Mouse (Mus musculus) intestine, postnatal 0 days (tissue): ENCODE data around the gene Etfb. TPM values are rescaled to one million over a fixed set of nuclear protein-coding genes. Genes with fewer than 3 reads are reported as not detected.
A peak's percentile ranks its signal among the peaks of the same experiment; 100 is the strongest.
"Not testable (repeated sequence)": the region's sequence is repeated elsewhere in the genome, so short reads cannot be mapped to it uniquely, and the experiment has no call there.

Experiments
- ATAC-seq: fragments of 200-750 bp; cut with Nextera tagmentation; 2 replicates; pipeline ENCODE4 v1.8.0; 2017; ENCODE audit warnings: mild to moderate bottlenecking, moderate TSS enrichment, moderate library complexity
- H3K27ac ChIP-seq: fragments of 300-500 bp; sonication (generic); 2 replicates; pipeline ENCODE4 v1.5.1; 2014; ENCODE audit warnings: mild to moderate bottlenecking, low read depth, low read length, moderate library complexity
- H3K27me3 ChIP-seq: fragments of 300-500 bp; sonication (generic); replicated peaks from 2 replicates; pipeline ENCODE4 v1.6.1; 2014; ENCODE audit warnings: low read length, mixed read lengths; ENCODE audit not compliant: control insufficient read depth, insufficient read depth
- H3K36me3 ChIP-seq: fragments of 300-500 bp; sonication (generic); 2 replicates; pipeline ENCODE4 v1.6.1; 2014; ENCODE audit warnings: mild to moderate bottlenecking, moderate library complexity; ENCODE audit not compliant: control insufficient read depth, insufficient read depth
- H3K4me1 ChIP-seq: fragments of 300-500 bp; sonication (generic); replicated peaks from 2 replicates; pipeline ENCODE4 v1.6.1; 2014; ENCODE audit warnings: antibody characterized with exemption, low read length, mixed read lengths; ENCODE audit not compliant: control insufficient read depth, insufficient read depth
- H3K4me2 ChIP-seq: fragments of 300-500 bp; sonication (generic); replicated peaks from 2 replicates; pipeline ENCODE4 v1.6.1; 2014; ENCODE audit warnings: low read depth, mild to moderate bottlenecking, moderate library complexity
- H3K4me3 ChIP-seq: fragments of 300-500 bp; sonication (generic); 2 replicates; pipeline ENCODE4 v1.5.1; 2014; ENCODE audit warnings: low read depth, low read length
- H3K9ac ChIP-seq: fragments of 300-500 bp; sonication (generic); 2 replicates; pipeline ENCODE4 v1.6.1; 2014; ENCODE audit warnings: mild to moderate bottlenecking, low read depth, low read length
- H3K9me3 ChIP-seq: fragments of 300-500 bp; sonication (generic); 2 replicates; pipeline ENCODE4 v1.6.1; 2016; ENCODE audit warnings: mixed run types; ENCODE audit not compliant: control insufficient read depth
- CTCF ChIP-seq: sonication (generic); IDR thresholded peaks from 2 replicates; pipeline ENCODE4 v1.5.1; 2016; ENCODE audit warnings: low read depth, mild to moderate bottlenecking, control low read depth, antibody characterized with exemption, moderate library complexity
- WGBS: fragments of 180-500 bp; shearing (Covaris S2); extraction: QIAGEN DNeasy Blood & Tissue Kit; methylation state at CpG from one replicate; pipeline ENCODE4 v1.1.7; 2014; 5-methylcytosine and 5-hydroxymethylcytosine counted together
- polyA plus RNA-seq: library from polyadenylated mRNA; unstranded; fragments of >200 nt; fragmentation: Nextera tagmentation; extraction: Ambion mirVana; gene quantifications from 2 replicates; pipeline ENCODE4 v1.2.1, GENCODE M21; 2015

The Etfb gene
- polyA plus RNA-seq = 813 and 825 TPM in 2 replicates

DNA sequence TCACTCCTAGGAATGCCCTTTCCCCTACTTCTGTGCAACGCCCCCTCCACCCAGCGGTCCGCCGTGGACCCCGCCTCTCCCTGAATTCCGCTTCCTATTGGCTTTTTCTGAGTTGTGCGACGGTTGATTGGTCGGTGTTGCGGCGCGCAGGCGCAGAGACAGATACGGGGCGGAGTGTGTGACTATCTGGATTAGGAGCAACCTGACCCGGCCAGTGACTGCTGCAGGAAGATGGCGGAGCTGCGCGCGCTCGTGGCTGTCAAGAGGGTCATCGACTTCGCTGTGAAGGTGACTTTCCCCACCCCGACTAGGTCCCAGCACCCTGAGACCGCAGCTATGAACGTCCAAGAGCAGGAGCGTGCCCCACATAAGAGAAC is at the start of gene Etfb, which contains the start of gene Gm45233:
Gene Etfb (plus strand): TSS at position 167 of the 377 bp plus-strand sequence.
Gene Gm45233 (plus strand): TSS at position 212 of the 377 bp plus-strand sequence.
- Histone ChIP-seq H3K36me3 (no peaks in the 10 kb centered on the region), H3K9me3 (no peaks in the 10 kb centered on the region), H3K4me2 (peak within 1 kb of the TSS; percentile 82), H3K9ac (peak within 1 kb of the TSS; percentile 53), H3K27me3 (no peaks in the 10 kb centered on the region), H3K27ac (peak within 1 kb of the TSS; percentile 98), H3K4me1 (peaks cover 4% of the 10 kb centered on the region), H3K4me3 (peak within 1 kb of the TSS; percentile 49)
- TF ChIP-seq CTCF = no peak; the same call in 1 of the 2 replicates
- ATAC-seq = peak; percentile 98
- WGBS = under 1% methylated on average over 27 of the region's 27 CpGs

DNA sequence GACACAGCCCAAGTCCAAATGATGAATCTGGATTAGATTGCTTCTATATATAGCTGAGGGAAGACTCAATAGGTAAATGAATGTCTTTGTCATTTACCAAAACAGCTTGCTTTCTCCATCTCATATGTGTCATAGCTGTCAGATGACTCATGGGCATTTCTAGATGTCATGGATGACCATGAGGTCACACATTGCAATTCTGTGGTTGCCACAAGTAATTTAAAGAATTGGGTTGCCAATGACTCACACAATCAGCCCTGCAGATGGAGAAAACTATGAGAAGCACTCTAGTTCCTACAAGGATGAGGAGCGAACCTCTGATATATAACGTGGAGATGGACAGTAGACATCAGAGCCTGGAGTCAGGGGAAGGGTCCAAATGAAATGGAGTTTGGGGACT is 44.4 kb upstream of the Etfb start:
- no peak for ATAC-seq
- TF ChIP-seq CTCF = no peak
- H3K4me1 ChIP-seq = no peaks in the 10 kb centered on the region
- no peaks in the 10 kb centered on the region for H3K36me3 ChIP-seq
- no peaks in the 10 kb centered on the region for H3K9me3 ChIP-seq
- no peak overlapping the region for H3K4me2 ChIP-seq
- H3K9ac ChIP-seq = no peak overlapping the region
- no peak overlapping the region for H3K4me3 ChIP-seq
- no peaks in the 10 kb centered on the region for H3K27me3 ChIP-seq
- WGBS = 81% methylated on average over 2 of the region's 2 CpGs
- H3K27ac ChIP-seq = no peak overlapping the region

DNA sequence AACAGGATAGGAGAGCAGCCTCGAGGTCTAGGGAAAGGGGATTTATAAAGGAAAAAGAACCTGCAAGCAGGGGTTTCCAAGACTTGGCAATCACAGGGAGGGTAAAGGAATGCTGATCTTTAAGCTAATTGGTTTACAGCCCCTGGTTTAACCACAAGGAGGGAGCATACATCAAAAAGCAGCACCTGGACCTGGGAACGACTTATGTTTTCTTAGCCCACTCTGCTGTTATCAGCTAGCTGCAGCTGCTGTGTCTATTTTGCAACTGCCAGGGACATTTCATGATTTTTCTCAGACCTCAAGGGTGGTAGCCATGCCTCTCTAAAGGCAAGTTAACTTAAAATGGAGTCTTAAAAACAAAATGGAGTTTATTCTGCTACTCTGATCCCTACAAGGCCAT is 41.2 kb upstream of the Etfb start:
- H3K9me3 ChIP-seq = no peaks in the 10 kb centered on the region

GRCm38 (mm10) chr7:43407573-43407972 is 36.3 kb upstream of the Etfb start:
- ATAC-seq = no peak
- no peaks in the 10 kb centered on the region for H3K9me3 ChIP-seq
- H3K9ac ChIP-seq = no peak overlapping the region
- WGBS = 75% methylated on average over 3 of the region's 3 CpGs
- TF ChIP-seq CTCF = no peak
- H3K4me3 ChIP-seq = no peak overlapping the region
- no peak overlapping the region for H3K27ac ChIP-seq
- no peaks in the 10 kb centered on the region for H3K4me1 ChIP-seq
- no peaks in the 10 kb centered on the region for H3K27me3 ChIP-seq
- no peak overlapping the region for H3K4me2 ChIP-seq
- H3K36me3 ChIP-seq = no peaks in the 10 kb centered on the region

More for the DNA sequence above, 41.2 kb upstream of the Etfb start:
- Histone ChIP-seq H3K36me3 (no peaks in the 10 kb centered on the region), H3K4me2 (no peak overlapping the region), H3K27me3 (no peaks in the 10 kb centered on the region), H3K27ac (no peak overlapping the region), H3K9ac (no peak overlapping the region), H3K4me1 (no peaks in the 10 kb centered on the region), H3K4me3 (no peak overlapping the region)
- ATAC-seq = no peak
- 8% methylated on average over 2 of the region's 2 CpGs for WGBS
- TF ChIP-seq CTCF = no peak

DNA sequence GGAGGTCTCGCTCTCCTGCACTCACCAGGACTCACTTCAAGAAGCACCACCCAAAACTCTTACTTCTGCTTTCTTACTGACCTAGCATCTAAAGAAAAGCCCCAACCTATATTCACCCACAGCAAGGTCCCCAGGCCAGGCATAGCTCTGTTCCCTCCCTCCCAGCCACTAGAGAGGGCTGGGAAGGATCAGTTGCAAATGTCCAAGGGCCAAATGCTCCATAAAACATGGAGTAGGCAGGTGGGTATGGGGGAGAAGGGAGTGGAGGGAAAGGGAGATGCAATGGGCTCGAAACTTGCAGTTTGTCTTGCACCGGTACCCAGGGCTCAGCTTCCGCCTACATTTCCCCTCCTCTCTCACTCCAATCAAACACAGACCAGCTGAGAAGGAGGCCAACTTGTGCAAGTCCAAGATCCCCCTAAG is 35.7 kb upstream of the Etfb start, which contains the start of gene Siglecg:
Gene Siglecg (plus strand): TSS at position 74 of the 423 bp plus-strand sequence.
- H3K27ac ChIP-seq = no peak within 1 kb of the TSS

GRCm38 (mm10) chr7:43409084-43409483 is 34.8 kb upstream of the Etfb start:
- H3K27ac ChIP-seq = no peak overlapping the region
- no peak overlapping the region for H3K9ac ChIP-seq
- H3K4me3 ChIP-seq = no peak overlapping the region
- H3K4me1 ChIP-seq = no peaks in the 10 kb centered on the region
- no peak for TF ChIP-seq CTCF
- H3K9me3 ChIP-seq = no peaks in the 10 kb centered on the region
- no peaks in the 10 kb centered on the region for H3K36me3 ChIP-seq
- ATAC-seq = no peak
- WGBS = 69% methylated on average over 3 of the region's 3 CpGs
- no peak overlapping the region for H3K4me2 ChIP-seq
- H3K27me3 ChIP-seq = no peaks in the 10 kb centered on the region

More for the DNA sequence above, 35.7 kb upstream of the Etfb start, which contains the start of gene Siglecg:
- H3K4me2 ChIP-seq = no peak within 1 kb of the TSS
- H3K9ac ChIP-seq = no peak within 1 kb of the TSS
- no peak for ATAC-seq
- no peak for TF ChIP-seq CTCF
- no peaks in the 10 kb centered on the region for H3K9me3 ChIP-seq
- WGBS = 69% methylated on average over 4 of the region's 4 CpGs
- no peaks in the 10 kb centered on the region for H3K36me3 ChIP-seq
- no peaks in the 10 kb centered on the region for H3K27me3 ChIP-seq
- H3K4me1 ChIP-seq = no peaks in the 10 kb centered on the region
- H3K4me3 ChIP-seq = no peak within 1 kb of the TSS

GRCm38 (mm10) chr7:43411724-43412123 is 32.2 kb upstream of the Etfb start:
- not testable (repeated sequence) for H3K9me3 ChIP-seq, H3K27ac ChIP-seq, H3K36me3 ChIP-seq, H3K4me3 ChIP-seq, H3K4me1 ChIP-seq, H3K27me3 ChIP-seq, ATAC-seq, H3K4me2 ChIP-seq, H3K9ac ChIP-seq
- WGBS = 32% methylated on average over 4 of the region's 4 CpGs
